Mouse (Mus musculus) cerebellum, adult 2 months (tissue): Measurements from ENCODE around the gene Cdcp1.

Experiments
- CTCF ChIP-seq: fragments of 200-500 bp; IDR thresholded peaks from 2 replicates; pipeline ENCODE4 v1.5.1; 2011; ENCODE audit warnings: low read depth, mild to moderate bottlenecking, control low read depth, low read length, moderate library complexity, borderline replicate concordance; ENCODE audit not compliant: insufficient read depth
- POLR2A ChIP-seq: fragments of 200-500 bp; IDR thresholded peaks from 2 replicates; pipeline ENCODE4 v1.6.1; 2011; ENCODE audit warnings: low read length, control low read depth, borderline replicate concordance; ENCODE audit not compliant: insufficient read depth

GRCm38 (mm10) chr9:123173760-123174159, 42.1 kb downstream of the Cdcp1 start:
- TF ChIP-seq POLR2A: no peak
- TF ChIP-seq CTCF: no peak
